8 mouse cellular contexts compared by ENCODE assay signal in genomic region chr13:117550108-117550507, GRCm38 (mm10). TPM values are rescaled to one million over a fixed set of nuclear protein-coding genes. Genes with fewer than 3 reads are reported as not detected.
DNase-seq lines count a peak whose midpoint lies in the region; ATAC-seq lines count a peak whose summit lies in the region.

No protein-coding gene starts in this region.

- no peaks in the 10 kb centered on the region for H3K4me1 ChIP-seq in heart, embryonic 10.5 days
- H3K4me1 ChIP-seq in forebrain, embryonic 12.5 days, result no peaks in the 10 kb centered on the region
- H3K4me1 ChIP-seq in midbrain, embryonic 12.5 days, result no peaks in the 10 kb centered on the region

- no peak overlapping the region for H3K4me3 ChIP-seq in heart, embryonic 10.5 days
- H3K4me3 ChIP-seq in forebrain, embryonic 12.5 days (replicated peaks), result no peak overlapping the region
- H3K4me3 ChIP-seq in midbrain, embryonic 12.5 days, result no peak overlapping the region

- WGBS in heart, embryonic 10.5 days, result 42% methylated on average over 3 of the region's 3 CpGs
- WGBS in forebrain, embryonic 12.5 days, result 54% methylated on average over 3 of the region's 3 CpGs
- 55% methylated on average over 3 of the region's 3 CpGs for WGBS in midbrain, embryonic 12.5 days

- no peaks in the 10 kb centered on the region for H3K27me3 ChIP-seq in heart, embryonic 10.5 days (ENCODE audit: insufficient read depth, poor library complexity, severe bottlenecking)
- no peaks in the 10 kb centered on the region for H3K27me3 ChIP-seq in forebrain, embryonic 12.5 days
- no peaks in the 10 kb centered on the region for H3K27me3 ChIP-seq in midbrain, embryonic 12.5 days

- ATAC-seq in forebrain, embryonic 12.5 days (ENCODE audit: low FRiP score), result peak; percentile 57; the same call in 1 of the 2 replicates
- ATAC-seq in midbrain, embryonic 12.5 days (ENCODE audit: low FRiP score, low read depth), result peak; percentile 49; the same call in 1 of the 2 replicates

- DNase-seq in heart, postnatal 14 days, result peak; percentile 19 to 32
- DNase-seq in heart, embryonic 10.5 days (ENCODE audit: low spot score), result no peak
- peak; percentile 6 for DNase-seq in CD4-positive helper T cell, adult 2 months (ENCODE audit: low read depth, low spot score)
- DNase-seq in c-Kit-positive CD71-positive TER-119-positive erythroid progenitor cells, embryonic 14.5 days (ENCODE audit: low spot score), result peak; percentile 24
- peak; percentile 24 for DNase-seq in layer of hippocampus, adult 9-11 months
- peak; percentile 30 for DNase-seq in thymus, postnatal 14 days

- no peak overlapping the region for H3K27ac ChIP-seq in heart, embryonic 10.5 days
- no peak overlapping the region for H3K27ac ChIP-seq in forebrain, embryonic 12.5 days
- H3K27ac ChIP-seq in midbrain, embryonic 12.5 days (replicated peaks), result no peak overlapping the region

- intact Hi-C loops in heart, postnatal 14 days (cut with DNase I), result loop anchor here (10.0 kb wide), 1 partner anchor 805 kb away; no protein-coding TSS in a partner anchor

- no peak overlapping the region for H3K4me2 ChIP-seq in forebrain, embryonic 12.5 days
- no peak overlapping the region for H3K4me2 ChIP-seq in midbrain, embryonic 12.5 days (replicated peaks)

- H3K9me3 ChIP-seq in heart, embryonic 10.5 days, result no peaks in the 10 kb centered on the region
- no peaks in the 10 kb centered on the region for H3K9me3 ChIP-seq in forebrain, embryonic 12.5 days
- no peaks in the 10 kb centered on the region for H3K9me3 ChIP-seq in midbrain, embryonic 12.5 days

- H3K9ac ChIP-seq in forebrain, embryonic 12.5 days, result no peak overlapping the region
- H3K9ac ChIP-seq in midbrain, embryonic 12.5 days (replicated peaks), result no peak overlapping the region

- no peaks in the 10 kb centered on the region for H3K36me3 ChIP-seq in heart, embryonic 10.5 days
- no peaks in the 10 kb centered on the region for H3K36me3 ChIP-seq in forebrain, embryonic 12.5 days (replicated peaks)
- no peaks in the 10 kb centered on the region for H3K36me3 ChIP-seq in midbrain, embryonic 12.5 days

RNA-seq across cellular contexts. Expression of gene Hcn1, which starts 52.0 kb away (rescaled TPM):
- 1 to 10 TPM; 1.1 to 1.8 TPM for total RNA-seq in heart, postnatal 14 days (2021)
- polyA plus RNA-seq in heart, embryonic 10.5 days (2016; fragmentation: Nextera tagmentation; extraction: Ambion mirVana), result 0.15 and 0.23 TPM in 2 replicates
- polyA plus RNA-seq in forebrain, embryonic 12.5 days (2016; fragmentation: Nextera tagmentation; extraction: Ambion mirVana), result 0.10 and 0.12 TPM in 2 replicates
- polyA plus RNA-seq in midbrain, embryonic 12.5 days (2016; fragmentation: Nextera tagmentation; extraction: Ambion mirVana), result 0.09 and 0.10 TPM in 2 replicates
